Mouse (Mus musculus): Measurements from ENCODE around the gene Ttc22.

The Ttc22 gene

DNA sequence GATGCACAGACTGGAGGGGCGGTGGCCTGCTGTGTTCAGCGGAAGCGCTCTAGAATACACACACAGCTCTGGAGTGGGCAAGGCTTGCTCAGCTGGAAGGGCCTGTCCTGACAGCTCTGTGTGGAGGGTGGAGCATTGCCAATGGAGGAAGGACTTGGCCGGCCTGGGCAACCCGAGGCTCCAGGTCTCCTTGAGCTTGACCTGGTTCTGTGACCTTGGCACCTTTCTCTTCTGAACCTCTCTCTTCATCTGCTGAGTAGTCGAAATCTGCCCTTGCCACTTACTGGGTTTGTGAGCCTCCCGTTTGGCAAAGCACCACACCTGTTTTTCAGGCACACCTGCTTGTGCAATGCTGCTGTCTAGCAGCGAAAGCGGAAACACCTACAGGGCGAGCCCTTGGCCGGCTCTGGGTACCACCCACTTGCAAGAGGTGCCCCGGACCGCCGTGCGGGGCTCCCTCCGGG, at the start of gene Ttc22:
Ttc22 (plus strand) TSS at position 403 of the 464 bp plus-strand sequence.
- DNase-seq (ENCODE audit: low read depth, low spot score), result no peak

DNA sequence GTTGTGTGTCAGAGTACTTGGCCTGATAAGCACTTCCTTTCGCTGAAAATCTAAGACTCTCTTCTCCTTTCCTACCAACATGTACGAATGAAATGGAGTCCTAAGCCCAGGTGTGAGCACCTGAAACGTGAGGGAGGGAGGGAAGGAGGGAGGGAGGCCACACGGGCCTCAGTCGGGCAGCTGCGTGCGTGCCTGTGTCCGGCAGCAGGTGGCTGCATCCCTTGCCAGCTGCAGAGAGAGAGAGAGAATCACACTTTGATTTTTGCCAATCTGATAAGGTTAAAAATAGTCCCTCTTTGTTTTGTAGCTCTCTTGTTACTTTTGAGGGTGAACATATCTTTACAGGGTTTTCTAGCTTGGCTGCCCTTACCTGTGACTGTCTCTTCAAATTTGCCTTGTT, 47.2 kb upstream of the Ttc22 start:
- DNase-seq (ENCODE audit: low read depth, low spot score), result no peak

DNA sequence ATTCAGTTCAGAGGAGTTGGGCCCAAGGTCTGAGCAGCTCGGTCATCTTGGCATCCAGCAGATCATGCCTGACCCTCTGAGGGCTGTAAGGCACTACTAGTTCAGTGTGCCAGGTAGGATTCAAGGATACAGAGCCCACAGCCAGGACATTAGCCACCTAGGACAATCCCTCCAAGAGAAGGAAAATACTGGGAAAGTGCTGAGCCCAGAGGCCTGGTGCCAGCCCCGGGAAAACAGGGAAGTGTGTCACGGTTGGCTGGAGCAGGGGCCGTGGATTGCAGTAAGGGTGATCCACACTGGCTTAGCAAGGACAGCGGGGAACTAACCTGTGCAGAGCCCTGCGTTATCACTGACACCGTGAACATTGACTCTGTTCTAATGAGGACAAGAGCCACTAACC, 44.7 kb upstream of the Ttc22 start:
- DNase-seq (ENCODE audit: low read depth, low spot score), result no peak

DNA sequence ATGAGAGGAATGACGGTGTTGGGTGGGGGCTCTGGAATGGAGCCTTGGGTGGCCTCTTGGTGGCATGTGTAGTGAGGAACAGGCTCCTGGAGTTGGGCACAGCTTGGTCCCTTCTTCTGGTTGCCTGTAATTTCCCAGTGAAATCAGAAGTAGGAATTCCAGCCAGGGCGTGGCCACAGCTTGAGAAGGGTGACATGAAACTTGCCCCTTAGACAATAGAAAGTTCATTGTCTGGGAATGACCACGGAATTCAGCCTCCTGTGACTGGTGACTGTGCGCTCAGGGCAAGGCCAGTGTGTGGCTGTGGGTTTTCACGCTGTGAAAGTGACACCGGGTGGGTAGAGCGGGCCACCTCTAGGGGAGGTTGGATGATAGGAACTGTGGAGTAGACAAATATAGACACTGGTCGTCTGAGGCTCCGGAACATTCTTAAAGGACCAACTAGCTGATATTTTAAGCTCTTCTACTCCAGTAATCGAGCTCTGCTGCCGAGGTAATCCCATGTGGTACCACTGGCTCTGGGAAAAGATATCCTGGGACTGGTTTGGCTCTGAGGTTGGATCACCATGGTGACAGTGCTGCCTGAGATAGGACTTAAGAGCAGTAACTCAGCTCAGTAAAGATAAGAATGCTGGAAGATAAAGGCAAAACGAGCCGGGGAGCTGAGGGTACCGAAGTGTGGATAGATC, 40.9 kb upstream of the Ttc22 start:
- no peak for DNase-seq (ENCODE audit: low read depth, low spot score)

DNA sequence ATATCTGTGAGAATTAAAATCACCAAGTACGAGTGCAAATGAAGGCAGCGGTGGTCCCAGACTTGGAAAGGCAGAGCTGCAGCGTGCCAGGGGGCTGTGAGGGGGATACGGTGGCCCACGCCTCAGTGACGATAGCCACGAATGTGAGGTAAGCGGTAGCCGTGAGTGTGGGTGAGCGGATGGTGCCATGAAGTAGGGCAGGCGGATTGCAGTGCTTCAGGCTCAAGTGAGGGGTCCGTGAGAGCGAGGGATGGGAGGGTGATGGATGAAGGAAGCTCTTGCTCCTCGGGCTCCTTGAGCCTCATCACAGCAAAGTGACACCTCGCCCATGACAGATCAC, 40.4 kb upstream of the Ttc22 start:
- no peak for DNase-seq (ENCODE audit: low read depth, low spot score)

DNA sequence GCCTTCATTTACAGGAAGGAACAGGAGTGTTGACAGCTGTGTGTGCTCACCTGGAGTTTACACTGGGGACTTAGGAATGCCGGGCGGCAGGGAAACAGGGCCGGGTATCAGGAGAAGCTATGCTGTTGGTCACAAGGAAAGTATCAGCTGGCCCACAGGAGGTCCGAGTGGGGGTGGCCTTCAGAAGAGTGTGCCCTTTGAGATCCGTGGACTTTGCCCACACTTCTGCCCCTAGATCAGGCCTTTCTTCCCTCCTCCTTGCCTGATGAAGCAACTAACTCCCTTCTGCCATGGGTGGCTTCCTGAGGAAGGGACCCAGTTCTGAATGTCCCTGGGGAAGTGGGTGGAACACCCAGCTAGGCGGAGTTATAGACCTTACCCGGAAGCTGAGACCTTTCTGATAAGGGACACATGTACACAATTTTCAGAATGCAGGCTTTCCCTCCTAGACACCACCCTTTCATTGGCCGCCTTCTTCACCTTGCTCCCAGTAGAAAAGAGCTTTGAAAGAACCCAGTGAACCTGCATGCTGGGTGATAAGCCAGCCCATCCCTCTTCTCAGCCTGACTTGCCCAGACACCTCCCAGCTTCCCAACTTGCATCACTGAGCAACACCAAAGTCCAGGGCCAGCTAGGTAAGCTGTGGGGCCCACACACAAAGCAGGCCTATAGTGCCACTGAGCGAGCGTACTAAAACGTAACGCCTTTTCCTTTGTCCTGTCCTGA, 39.6 kb upstream of the Ttc22 start:
- no peak for DNase-seq (ENCODE audit: low read depth, low spot score)

DNA sequence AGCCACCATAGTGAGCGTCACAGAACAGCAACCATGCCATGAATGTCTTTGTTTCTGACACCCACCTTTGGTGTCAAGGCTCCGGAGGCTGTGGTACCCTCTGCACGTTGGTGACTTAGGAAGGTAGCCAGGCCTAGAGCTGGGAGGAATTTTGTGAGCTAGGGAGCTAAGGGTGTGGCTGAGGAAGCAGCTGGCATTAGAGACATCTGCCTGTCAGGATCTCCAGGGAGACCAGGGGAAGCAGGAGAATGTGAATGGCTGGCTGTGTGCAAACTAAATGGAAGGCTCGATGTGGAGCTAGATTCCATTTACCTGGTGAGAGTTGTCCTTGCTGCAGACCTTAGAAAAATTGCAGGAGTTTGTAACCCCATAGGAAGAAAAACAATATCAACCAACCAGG, 37.6 kb upstream of the Ttc22 start:
- no peak for DNase-seq (ENCODE audit: low read depth, low spot score)

DNA sequence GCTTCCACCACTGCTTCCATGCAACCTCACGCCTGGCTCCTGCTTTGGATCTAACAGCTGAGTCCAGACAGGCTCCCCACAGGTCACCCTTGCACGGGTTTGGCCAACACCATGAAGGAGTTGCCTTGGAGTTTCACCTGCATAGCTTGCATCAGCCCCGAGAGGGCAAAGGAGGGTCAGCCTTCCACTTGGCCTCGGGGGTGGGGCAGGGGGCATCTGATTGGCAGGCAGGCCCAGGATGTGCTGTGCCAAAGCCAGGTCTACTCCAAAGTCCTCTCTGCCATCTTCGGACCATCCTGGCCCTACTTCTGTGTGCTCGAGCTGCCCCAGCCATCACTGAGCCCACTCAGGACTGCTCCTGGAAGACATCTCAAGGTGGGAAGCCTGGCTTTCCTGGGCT, 35.2 kb upstream of the Ttc22 start:
- DNase-seq (ENCODE audit: low read depth, low spot score), result no peak

DNA sequence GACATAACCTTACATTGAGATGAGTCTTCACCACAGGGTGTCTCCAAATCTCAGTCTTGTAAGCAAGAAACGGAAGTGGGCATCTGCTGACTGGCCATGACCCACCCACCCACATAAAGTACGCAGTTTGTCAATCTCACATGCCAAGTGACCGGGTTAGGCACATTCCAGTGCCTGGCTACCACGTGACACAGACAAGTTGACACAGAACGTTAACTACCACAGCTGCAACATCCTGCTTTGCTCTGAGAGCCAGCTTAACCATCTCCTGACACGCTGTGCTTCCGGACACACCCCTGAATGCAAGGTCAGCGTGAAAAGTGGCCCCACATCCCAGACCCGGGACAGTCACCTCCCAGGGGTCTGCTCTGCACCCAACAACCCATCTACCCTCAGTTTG, 32.1 kb upstream of the Ttc22 start:
- peak; percentile 74 for DNase-seq (ENCODE audit: low read depth, low spot score)

DNA sequence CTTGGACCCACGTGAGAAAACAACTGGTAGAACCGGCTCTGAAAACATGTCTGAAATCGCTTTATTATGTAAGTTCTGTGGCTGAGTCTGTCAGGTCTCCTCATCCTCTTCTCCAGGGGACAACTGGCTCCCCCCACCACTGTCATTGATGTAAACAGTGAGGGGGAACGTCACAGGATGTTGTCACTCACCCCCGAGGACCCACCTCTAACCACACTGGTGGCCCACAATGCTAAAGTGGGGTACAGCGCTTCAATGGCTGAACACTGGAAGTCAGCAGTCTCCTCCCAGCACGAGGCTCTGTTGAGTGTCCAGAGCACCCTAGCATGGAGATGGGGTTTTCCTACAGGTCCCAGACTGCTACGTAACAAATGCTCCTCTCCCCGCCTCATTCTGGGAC, 31.4 kb upstream of the Ttc22 start:
- DNase-seq (ENCODE audit: low read depth, low spot score), result no peak

DNA sequence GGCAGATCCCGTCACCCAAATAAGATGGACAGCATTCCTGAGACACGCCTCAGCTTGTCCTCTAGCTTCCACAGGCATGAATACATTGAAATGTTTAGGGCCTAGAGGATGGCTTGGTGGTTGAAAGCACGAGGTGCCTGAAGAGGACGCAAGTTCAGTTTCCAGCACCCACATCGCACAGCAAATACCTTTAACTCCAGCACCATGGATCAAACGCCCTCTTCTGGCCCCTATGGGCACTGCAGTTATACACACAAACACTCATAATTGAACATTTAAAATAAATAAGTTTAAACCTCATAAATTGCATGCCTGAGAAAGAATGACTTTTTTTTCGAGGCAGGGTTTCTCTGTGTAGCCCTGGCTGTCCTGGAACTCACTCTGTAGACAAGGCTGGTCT, 28.6 kb upstream of the Ttc22 start:
- peak; percentile 35 for DNase-seq (ENCODE audit: low read depth, low spot score)

DNA sequence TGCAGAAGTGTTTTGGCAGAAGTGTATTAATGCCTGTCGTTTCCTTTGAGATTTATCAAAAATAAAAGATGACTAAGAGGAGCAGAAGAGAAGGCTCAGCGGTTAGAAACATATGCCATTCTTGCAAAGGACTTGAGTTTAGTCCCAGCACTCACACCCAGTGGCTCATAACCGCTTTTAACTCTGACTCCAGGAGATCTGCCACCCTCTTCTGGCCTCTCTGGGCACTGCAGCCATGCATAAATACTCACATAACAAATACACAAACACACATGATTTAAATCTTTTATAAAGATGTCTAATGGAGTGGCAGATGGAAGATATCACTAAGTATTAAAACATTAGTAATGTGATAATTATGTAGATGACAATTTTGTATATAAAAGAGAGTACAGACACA, 26.0 kb upstream of the Ttc22 start:
- peak; percentile 47 for DNase-seq (ENCODE audit: low read depth, low spot score)

DNA sequence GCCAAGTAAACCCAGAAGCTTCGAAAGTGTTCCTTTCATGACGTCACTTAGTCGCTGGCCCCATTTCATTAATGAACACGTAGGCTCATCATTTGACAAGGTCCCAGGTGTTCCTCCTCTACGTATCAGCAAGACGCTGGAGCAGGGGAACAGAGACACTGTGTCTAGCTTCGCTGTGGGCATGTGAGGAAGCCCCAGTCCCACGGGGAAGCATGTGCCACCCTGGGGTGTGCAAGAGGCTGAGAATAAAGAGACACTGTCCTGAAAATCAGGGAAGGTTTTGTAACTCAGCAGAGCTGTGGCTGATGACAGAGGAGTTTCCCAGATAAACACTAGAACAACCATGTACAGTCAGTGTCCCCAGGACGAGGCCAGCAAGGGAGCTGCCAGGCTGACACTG, 25.2 kb upstream of the Ttc22 start:
- no peak for DNase-seq (ENCODE audit: low read depth, low spot score)

DNA sequence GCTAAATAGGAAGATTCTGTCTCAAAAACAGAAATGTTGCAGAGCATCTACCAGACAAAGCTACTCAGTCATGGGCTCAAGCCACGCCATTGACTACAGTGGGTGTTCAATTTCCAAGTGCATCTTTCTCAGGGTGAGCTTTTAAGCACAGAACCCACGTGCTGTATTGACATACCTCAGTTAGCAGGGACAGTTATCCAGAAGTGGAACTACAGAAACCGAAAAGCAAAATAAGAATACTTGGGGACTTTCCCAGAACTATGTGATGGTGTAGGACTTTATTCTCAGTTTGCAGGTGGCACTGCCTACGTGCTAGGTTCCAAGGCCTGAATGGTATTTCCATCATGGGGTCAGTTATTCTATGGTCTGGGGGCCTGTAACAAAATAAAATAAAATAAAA, 24.5 kb upstream of the Ttc22 start:
- DNase-seq (ENCODE audit: low read depth, low spot score), result peak; percentile 63

DNA sequence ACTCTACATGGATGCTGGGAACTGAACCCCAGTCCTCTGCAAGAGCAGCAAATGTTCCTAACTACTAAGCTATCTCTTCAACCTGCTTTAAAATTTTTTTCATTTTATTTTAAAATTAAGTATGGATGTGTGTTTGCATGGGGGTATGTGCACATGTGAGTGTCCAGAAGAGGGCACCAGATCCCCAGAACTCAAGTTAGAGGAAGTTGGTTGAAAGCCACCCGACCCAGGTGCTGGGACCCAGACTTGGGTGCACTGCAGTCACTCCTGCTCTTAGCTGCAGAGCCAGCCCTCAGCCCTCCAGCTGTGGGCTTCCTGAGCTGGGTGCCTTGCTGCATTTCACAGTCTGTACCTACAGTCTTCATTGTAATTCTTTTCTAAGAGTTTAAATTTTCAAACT, 22.8 kb upstream of the Ttc22 start:
- peak; percentile 77 for DNase-seq (ENCODE audit: low read depth, low spot score)

DNA sequence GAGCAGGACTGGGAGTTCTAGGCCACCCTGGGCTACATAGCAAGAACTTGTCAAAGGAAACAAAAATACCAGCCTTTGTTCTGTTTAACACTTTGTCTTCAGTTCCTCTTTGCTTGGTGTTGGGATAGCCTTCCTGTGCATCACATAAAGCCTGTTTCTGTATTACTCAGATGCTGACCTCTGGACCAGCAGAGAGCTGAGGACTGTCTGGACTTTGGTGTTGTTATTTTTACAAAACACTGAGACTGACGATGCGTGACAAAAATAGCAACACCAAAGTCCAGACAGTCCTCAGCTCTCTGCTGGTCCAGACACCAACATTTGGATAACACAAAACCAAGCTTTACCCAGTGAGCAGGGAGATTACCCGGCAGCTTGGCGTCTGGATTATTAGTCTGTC, 21.5 kb upstream of the Ttc22 start:
- peak; percentile 43 for DNase-seq (ENCODE audit: low read depth, low spot score)

DNA sequence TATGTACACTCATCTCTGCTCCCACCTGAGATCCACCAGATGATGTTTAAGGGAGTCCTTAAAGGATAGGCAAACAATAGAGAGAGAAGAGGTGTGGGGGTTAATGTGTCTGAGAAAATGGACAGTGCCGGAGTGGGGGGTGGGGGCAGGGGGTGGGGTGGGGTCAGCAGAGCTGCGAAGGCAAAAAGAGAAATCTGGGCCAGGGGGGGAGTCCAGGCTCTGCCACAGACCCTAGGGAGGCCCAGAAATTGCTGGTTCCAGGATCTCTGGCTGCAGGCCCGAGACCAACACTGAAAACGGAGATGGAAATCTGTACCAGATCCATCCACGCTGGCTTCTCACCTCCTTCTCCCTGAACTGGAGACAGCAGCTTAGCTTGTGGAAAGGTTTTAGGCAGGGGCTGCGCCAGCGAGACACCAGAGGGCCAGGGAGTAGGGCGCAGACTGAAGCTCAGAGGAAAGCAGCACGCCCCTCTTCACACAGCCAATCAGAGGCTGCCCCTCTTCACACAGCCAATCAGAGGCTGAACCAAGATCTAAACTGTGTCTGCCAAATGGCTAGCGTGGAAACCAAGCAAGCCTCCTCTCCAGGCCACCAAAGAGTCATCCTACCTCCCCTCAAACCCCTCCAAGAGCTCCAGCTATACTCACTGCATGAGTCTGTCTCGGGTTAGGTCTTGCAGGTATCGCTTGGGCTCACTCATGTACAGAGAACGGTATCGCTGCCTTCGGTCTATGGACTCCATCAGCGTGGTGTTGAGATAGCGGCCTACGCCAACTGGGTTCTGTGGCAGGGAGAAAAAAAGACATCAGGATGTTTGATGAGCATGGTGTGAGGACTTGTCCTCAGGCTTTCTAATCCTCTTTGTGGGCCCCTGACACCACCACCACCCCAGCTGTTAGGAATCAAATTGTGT, 15.3 kb upstream of the Ttc22 start:
- DNase-seq (ENCODE audit: low read depth, low spot score), result no peak

DNA sequence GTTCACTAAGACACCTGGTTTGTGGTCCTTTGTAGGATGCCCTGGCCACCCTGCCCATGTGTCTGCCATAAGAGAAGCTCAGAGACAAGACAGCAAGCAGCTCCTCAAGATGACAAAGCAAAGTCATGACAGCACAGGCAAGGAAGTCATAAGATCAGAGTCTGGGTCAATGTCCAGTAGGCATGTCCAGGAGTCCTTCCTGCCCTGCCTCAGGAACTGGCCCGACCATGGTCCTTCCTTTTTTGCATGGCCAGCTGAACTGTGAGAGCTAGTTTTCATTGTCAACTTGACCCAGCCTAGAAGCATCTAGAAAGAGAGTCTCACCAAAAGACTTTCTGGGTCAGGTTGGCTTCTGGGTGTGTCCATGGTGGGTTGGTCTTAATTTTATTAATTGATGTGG, 14.3 kb upstream of the Ttc22 start:
- no peak for DNase-seq (ENCODE audit: low read depth, low spot score)

DNA sequence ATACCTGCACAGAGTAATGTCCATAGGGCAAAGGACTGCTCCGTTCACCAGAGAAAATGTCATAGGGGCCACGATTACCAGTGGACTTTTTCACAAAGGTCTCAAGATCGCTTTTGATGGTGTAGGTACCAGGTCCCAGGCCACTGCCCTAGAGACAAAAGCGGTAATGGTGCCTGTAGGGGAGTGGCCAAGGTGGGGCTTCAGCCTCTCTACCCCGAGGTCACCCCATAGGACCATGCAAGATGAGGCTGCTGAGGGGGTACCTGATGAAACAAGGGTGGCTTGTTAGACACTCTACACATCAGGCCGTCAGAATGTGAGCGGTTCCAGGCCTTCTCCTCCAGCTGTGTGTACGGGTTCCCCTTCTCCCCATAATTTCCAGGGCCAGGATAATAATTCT, 9.1 kb upstream of the Ttc22 start:
- no peak for DNase-seq (ENCODE audit: low read depth, low spot score)

DNA sequence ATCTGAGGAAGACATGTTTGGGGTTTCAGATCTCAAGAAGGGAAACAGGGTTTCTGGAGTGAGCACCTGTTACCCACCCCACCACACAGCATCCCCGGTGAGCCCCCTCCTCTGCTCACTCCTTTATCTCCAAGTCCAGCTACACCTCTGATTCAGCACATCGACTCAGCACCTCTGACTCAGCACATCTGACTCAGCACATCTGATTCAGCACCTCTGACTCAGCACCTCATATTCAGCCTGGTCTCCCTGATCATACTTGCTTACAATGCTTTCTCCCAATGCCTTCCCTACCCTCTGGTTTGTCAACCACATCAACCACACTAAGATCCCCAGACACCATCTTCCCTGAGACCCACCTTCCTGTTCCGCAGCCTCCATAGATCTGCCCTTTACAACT, 8.7 kb upstream of the Ttc22 start:
- DNase-seq (ENCODE audit: low read depth, low spot score), result no peak

DNA sequence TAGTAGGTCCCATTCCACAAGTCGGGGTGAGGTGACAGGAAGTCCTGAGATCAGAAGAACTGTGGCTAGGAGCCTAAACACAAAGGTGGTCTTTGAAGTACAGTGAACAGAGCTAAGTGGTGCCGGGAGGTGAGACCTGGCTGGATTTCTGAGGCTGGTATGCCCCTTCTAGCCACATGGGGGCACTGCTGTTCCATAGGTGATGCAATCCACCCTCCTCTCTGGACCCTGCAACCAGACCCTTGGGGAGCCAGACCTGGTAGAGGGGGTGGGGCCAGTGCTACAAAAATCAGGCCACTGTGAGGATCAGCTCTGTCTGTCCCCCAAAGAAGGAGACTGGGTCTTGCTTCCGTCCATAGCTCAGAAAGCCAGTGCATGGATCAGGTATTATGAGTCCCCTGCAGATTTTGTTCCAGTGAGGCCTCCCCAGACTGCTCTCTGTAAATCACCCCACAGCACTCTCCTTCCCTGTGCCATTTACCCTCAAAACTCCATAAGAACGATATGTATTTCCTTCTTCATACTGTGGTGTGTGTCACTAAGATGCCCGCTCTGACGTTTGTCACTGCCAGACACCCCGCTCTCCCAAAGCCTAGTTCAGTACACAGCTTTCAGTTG, 7.9 kb upstream of the Ttc22 start:
- DNase-seq (ENCODE audit: low read depth, low spot score), result peak; percentile 70

DNA sequence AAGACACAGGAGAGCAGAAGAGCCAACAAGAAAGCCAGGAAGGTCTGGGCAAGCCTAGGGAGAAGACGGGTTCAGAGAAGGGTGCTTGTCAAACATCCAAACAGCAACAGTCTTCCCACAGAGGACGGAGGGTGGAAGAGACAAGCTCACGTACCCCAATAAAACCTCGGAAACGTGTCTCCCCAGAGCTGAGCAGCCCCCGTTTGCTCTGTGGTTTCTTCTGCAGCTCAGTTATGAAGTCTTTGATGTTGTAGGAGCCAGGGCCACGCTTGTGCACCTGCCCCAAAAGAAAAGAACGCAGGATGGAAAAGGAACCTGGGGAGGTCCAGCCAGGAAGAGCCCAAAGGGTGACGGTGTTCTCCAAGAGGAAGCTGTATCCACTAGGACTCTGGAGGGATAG, 7.4 kb upstream of the Ttc22 start:
- DNase-seq (ENCODE audit: low read depth, low spot score), result no peak

All from A20 (cell line).